Mouse (Mus musculus): Measurements from ENCODE around the gene Il27. TPM values are rescaled to one million over a fixed set of nuclear protein-coding genes. Genes with fewer than 3 reads are reported as not detected.
A peak's percentile ranks its signal among the peaks of the same experiment; 100 is the strongest.
"Not testable (repeated sequence)": the region's sequence is repeated elsewhere in the genome, so short reads cannot be mapped to it uniquely, and the experiment has no call there.

Il27 gene
- total RNA-seq (2021) (not detected), polyA plus RNA-seq (2012; rRNA removed) (not detected in 2 replicates)
- long read RNA-seq, result 0 reads

- Histone ChIP-seq H3K36me3 (ENCODE audit: control insufficient read depth, insufficient read depth, low read length) (no peaks in the 10 kb centered on the region), H3K79me2 (replicated peaks; ENCODE audit: control insufficient read depth, insufficient read depth, low read length) (no peaks in the 10 kb centered on the region), H3K9ac (ENCODE audit: low read depth, low read length) (no peak within 1 kb of the TSS), H3K27me3 (ENCODE audit: control insufficient read depth, insufficient read depth, low read length) (no peaks in the 10 kb centered on the region), H3K27ac (no peak within 1 kb of the TSS), H3K4me1 (ENCODE audit: control insufficient read depth, insufficient read depth, low read length) (no peaks in the 10 kb centered on the region), H3K4me3 (no peak within 1 kb of the TSS)
- TF ChIP-seq POLR2A (IDR thresholded peaks at IDR 0.05; ENCODE audit: insufficient read depth, low read depth, low read length) (no peak), EP300 (IDR thresholded peaks at IDR 0.05; ENCODE audit: insufficient read depth, low read depth, low read length) (no peak), CTCF (IDR thresholded peaks at IDR 0.05) (no peak)
- DNase-seq, result no peak
- intact Hi-C loops (cut with DNase I), result no loop called here
- WGBS, result 70% methylated on average over 11 of the region's 11 CpGs
Observed at GRCm38 (mm10) chr7:126594862-126595561, at the start of gene Il27. Il27 (minus strand) TSS chr7:126594941.

- no peaks in the 10 kb centered on the region for H3K36me3 ChIP-seq (ENCODE audit: control insufficient read depth, insufficient read depth, low read length)
- intact Hi-C loops (cut with DNase I), result no loop called here
- H3K4me3 ChIP-seq, result no peak overlapping the region
- no peaks in the 10 kb centered on the region for H3K79me2 ChIP-seq (replicated peaks; ENCODE audit: control insufficient read depth, insufficient read depth, low read length)
- TF ChIP-seq POLR2A (IDR thresholded peaks at IDR 0.05; ENCODE audit: insufficient read depth, low read depth, low read length) (no peak), EP300 (IDR thresholded peaks at IDR 0.05; ENCODE audit: insufficient read depth, low read depth, low read length) (no peak), CTCF (IDR thresholded peaks at IDR 0.05) (no peak)
- DNase-seq, result no peak
- no peaks in the 10 kb centered on the region for H3K27me3 ChIP-seq (ENCODE audit: control insufficient read depth, insufficient read depth, low read length)
- peak overlapping the region; percentile 93 for H3K27ac ChIP-seq
- peaks cover 9% of the 10 kb centered on the region for H3K4me1 ChIP-seq (ENCODE audit: control insufficient read depth, insufficient read depth, low read length)
- 54% methylated on average over 3 of the region's 3 CpGs for WGBS
- no peak overlapping the region for H3K9ac ChIP-seq (ENCODE audit: low read depth, low read length)
Observed at GRCm38 (mm10) chr7:126644345-126644744, 49.6 kb upstream of the Il27 start.

- not testable (repeated sequence) for H3K27me3 ChIP-seq (ENCODE audit: control insufficient read depth, insufficient read depth, low read length); H3K9ac ChIP-seq (ENCODE audit: low read depth, low read length); H3K79me2 ChIP-seq (replicated peaks; ENCODE audit: control insufficient read depth, insufficient read depth, low read length); H3K4me1 ChIP-seq (ENCODE audit: control insufficient read depth, insufficient read depth, low read length); H3K4me3 ChIP-seq; H3K27ac ChIP-seq; H3K36me3 ChIP-seq (ENCODE audit: control insufficient read depth, insufficient read depth, low read length)
- 24% methylated on average over 3 of the region's 3 CpGs for WGBS
- intact Hi-C loops (cut with DNase I), result loop anchor here (1.0 to 2.0 kb wide), 2 partner anchors 34 to 50 kb away; partner anchors contain the start of gene Sult1a1
- peak; percentile 36 to 37 for DNase-seq
- peak; percentile 81 for TF ChIP-seq CTCF (IDR thresholded peaks at IDR 0.05)
- TF ChIP-seq EP300 (IDR thresholded peaks at IDR 0.05; ENCODE audit: insufficient read depth, low read depth, low read length), result 0 out of 2 replicates have a peak, but pooled peaks have one; percentile 20
Observed at GRCm38 (mm10) chr7:126643244-126643617, 48.5 kb upstream of the Il27 start.

- intact Hi-C loops (cut with DNase I), result loop anchor here (1.0 to 2.0 kb wide), 2 partner anchors 34 to 51 kb away; partner anchors contain the start of gene Sult1a1
Observed at GRCm38 (mm10) chr7:126642545-126643243, 48.0 kb upstream of the Il27 start.

GRCm38 (mm10) chr7:126636733-126637520 lies 42.2 kb upstream of the Il27 start:
- H3K79me2 ChIP-seq (replicated peaks; ENCODE audit: control insufficient read depth, insufficient read depth, low read length), result no peaks in the 10 kb centered on the region
- intact Hi-C loops (cut with DNase I), result loop anchor here (2.0 to 5.0 kb wide), 3 partner anchors 58 to 235 kb away; no protein-coding TSS in a partner anchor
- peak in 1 of 2 experiments; percentile 30 for DNase-seq
- no peaks in the 10 kb centered on the region for H3K36me3 ChIP-seq (ENCODE audit: control insufficient read depth, insufficient read depth, low read length)
- H3K4me3 ChIP-seq, result no peak overlapping the region
- WGBS, result 14% methylated on average over 4 of the region's 4 CpGs
- no peaks in the 10 kb centered on the region for H3K4me1 ChIP-seq (ENCODE audit: control insufficient read depth, insufficient read depth, low read length)
- TF ChIP-seq POLR2A (IDR thresholded peaks at IDR 0.05; ENCODE audit: insufficient read depth, low read depth, low read length), result no peak
- 0 out of 2 replicates have a peak, but pooled peaks have one; percentile 21 for TF ChIP-seq EP300 (IDR thresholded peaks at IDR 0.05; ENCODE audit: insufficient read depth, low read depth, low read length)
- TF ChIP-seq CTCF (IDR thresholded peaks at IDR 0.05), result peak; percentile 83
- no peak overlapping the region for H3K27ac ChIP-seq
- no peaks in the 10 kb centered on the region for H3K27me3 ChIP-seq (ENCODE audit: control insufficient read depth, insufficient read depth, low read length)
- H3K9ac ChIP-seq (ENCODE audit: low read depth, low read length), result no peak overlapping the region

More at GRCm38 (mm10) chr7:126642545-126643243, 48.0 kb upstream of the Il27 start:
- peaks cover 6% of the 10 kb centered on the region for H3K4me1 ChIP-seq (ENCODE audit: control insufficient read depth, insufficient read depth, low read length)
- DNase-seq, result no peak
- no peak overlapping the region for H3K4me3 ChIP-seq
- TF ChIP-seq CTCF (IDR thresholded peaks at IDR 0.05) (peak; percentile 49), EP300 (IDR thresholded peaks at IDR 0.05; ENCODE audit: insufficient read depth, low read depth, low read length) (0 out of 2 replicates have a peak, but pooled peaks have one; percentile 0), POLR2A (IDR thresholded peaks at IDR 0.05; ENCODE audit: insufficient read depth, low read depth, low read length) (no peak)
- no peaks in the 10 kb centered on the region for H3K79me2 ChIP-seq (replicated peaks; ENCODE audit: control insufficient read depth, insufficient read depth, low read length)
- H3K36me3 ChIP-seq (ENCODE audit: control insufficient read depth, insufficient read depth, low read length), result no peaks in the 10 kb centered on the region
- no peak overlapping the region for H3K9ac ChIP-seq (ENCODE audit: low read depth, low read length)
- no peak overlapping the region for H3K27ac ChIP-seq
- WGBS, result 46% methylated on average over 5 of the region's 5 CpGs
- no peaks in the 10 kb centered on the region for H3K27me3 ChIP-seq (ENCODE audit: control insufficient read depth, insufficient read depth, low read length)

All from heart, adult 2 months (tissue).